Mouse (Mus musculus) cortical plate, adult 2 months (tissue): ENCODE data around the gene Fastk. TPM values are rescaled to one million over a fixed set of nuclear protein-coding genes. Genes with fewer than 3 reads are reported as not detected.

Source experiments
- H3K27ac ChIP-seq: fragments of 200-500 bp; 2 replicates; pipeline ENCODE4 v1.5.1; 2012; ENCODE audit warnings: low read length, control low read depth, inconsistent platforms; ENCODE audit not compliant: insufficient read depth
- H3K4me1 ChIP-seq: fragments of 200-500 bp; 2 replicates; pipeline ENCODE4 v1.6.1; 2011; ENCODE audit warnings: low read length; ENCODE audit not compliant: control insufficient read depth, insufficient read depth
- H3K4me3 ChIP-seq: fragments of 200-500 bp; 2 replicates; pipeline ENCODE4 v1.5.1; 2011; ENCODE audit warnings: mild to moderate bottlenecking, low read length, control low read depth; ENCODE audit not compliant: insufficient read depth
- CTCF ChIP-seq: fragments of 200-500 bp; IDR thresholded peaks from 2 replicates; pipeline ENCODE4 v1.5.1; 2011; ENCODE audit warnings: mild to moderate bottlenecking, control low read depth, low read length; ENCODE audit not compliant: insufficient read depth; ENCODE audit errors: extremely low read depth
- POLR2A ChIP-seq: fragments of 200-500 bp; IDR thresholded peaks from 2 replicates; pipeline ENCODE4 v1.6.1; 2011; ENCODE audit warnings: mild to moderate bottlenecking, low read length, control low read depth; ENCODE audit not compliant: insufficient read depth; ENCODE audit errors: extremely low read depth
- polyA plus RNA-seq: library from polyadenylated mRNA; depleted of rRNA; stranded (reverse); fragments of >200 nt; gene quantifications from 2 replicates; pipeline ENCODE4 v1.2.3, GENCODE M21; 2012; rRNA removed

Fastk gene
- polyA plus RNA-seq = 237 and 255 TPM in 2 replicates

DNA sequence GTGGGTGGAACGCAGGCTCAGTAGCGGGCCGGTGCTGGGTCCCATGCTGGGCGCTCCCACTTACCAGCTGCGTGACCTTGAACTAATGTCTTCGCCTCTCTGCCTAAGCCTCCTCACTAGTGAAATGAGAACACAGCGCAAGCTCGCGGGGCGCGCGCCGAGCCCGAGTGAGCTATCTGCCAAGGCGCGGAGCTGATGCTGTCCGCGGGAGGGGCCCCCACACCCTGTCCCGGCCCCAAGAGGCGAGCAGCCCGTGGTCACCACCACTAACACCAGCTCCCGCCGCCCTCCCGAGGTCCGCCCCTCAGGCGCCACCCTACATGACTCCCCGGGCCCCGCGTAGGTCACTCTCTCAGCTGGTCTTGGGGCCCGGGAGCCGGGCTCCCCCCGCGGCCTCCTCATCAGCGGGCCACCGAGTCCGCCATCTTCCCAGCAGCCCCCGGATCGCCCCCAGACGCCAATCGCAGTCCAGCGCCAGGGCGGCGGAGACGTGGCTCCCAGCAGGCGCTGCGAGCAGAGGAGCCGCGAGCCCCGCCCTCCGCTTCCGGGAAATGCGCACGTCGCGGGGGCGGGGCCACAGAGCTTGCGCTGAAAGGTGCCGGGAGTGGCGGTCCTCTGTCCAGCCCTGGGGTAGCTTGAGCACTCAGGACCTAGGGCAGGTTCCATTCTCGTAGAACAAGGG, at the start of gene Fastk:
TSS of gene Fastk (minus strand) at position 542 of the 682 bp plus-strand sequence.
- Histone ChIP-seq H3K27ac (peak within 1 kb of the TSS; percentile 87), H3K4me1 (peaks cover 3% of the 10 kb centered on the region; the same call in 1 of the 2 replicates), H3K4me3 (peak within 1 kb of the TSS; percentile 81)
- TF ChIP-seq CTCF = no peak
- TF ChIP-seq POLR2A = peak; percentile 78; the same call in 1 of the 2 replicates

DNA sequence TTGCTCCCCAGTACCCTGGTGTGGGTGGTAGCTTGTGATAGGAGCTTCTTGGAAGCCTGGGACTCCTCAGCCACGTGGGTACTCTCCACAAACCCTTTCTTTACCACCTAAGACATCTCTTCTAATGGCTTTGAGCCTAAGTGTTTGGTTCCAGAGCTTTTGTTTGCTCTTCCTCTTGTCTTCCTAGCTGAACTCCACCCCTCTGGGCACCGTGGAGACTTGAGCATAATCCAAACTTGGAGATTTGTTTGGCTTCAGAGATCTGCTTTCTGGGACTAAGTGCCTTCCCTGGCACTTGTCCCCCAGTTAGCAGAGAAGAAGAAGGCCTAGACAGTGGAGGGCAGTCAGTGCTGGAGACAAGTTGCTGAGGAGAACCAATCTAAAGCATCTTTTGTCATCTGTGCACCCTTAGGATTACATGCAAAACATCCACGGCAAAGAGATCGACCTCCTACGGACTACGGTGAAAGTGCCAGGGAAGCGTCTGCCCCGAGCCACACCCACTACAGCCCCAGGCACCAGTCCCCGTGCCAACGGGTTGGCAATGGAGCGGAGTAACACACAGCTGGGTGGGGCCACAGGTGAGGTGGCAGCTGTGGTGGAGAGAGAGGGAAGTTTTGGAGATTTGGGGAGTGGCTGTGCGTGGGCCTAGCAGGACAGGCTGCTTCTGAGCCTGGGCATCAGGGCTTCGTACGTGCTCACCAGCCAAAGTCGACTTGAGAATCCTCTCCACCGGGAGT, 47.6 kb upstream of the Fastk start:
- no peak overlapping the region for H3K27ac ChIP-seq
- no peak for TF ChIP-seq POLR2A
- TF ChIP-seq CTCF = no peak
- H3K4me3 ChIP-seq = no peak overlapping the region
- H3K4me1 ChIP-seq = peaks cover 2% of the 10 kb centered on the region; the same call in 1 of the 2 replicates

- Histone ChIP-seq H3K4me1 (peaks cover 4% of the 10 kb centered on the region), H3K4me3 (no peak overlapping the region), H3K27ac (no peak overlapping the region)
- TF ChIP-seq CTCF = no peak
- no peak for TF ChIP-seq POLR2A
Measured at GRCm38 (mm10) chr5:24490413-24490920, 45.4 kb upstream of the Fastk start.

DNA sequence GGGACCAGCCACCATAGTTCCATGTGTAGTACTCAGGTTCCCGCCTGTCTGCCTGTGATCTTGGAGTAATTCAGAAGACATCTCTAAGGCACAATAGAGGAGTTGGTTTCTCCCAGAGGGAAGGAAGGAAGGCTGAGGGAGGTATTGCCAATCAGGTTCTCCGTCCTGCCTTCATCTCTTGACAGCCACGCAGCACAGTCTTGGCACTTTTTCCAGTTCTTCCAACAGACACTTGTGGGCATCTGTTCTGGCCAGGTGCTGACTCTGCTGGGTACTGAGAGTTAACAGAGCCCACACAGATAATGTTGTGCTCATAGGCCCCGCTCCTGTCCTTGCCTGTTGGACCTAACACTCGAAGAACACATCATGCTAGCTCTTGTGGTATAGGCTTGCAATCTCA, 41.7 kb upstream of the Fastk start:
- TF ChIP-seq POLR2A (no peak), CTCF (no peak)
- Histone ChIP-seq H3K4me3 (no peak overlapping the region), H3K27ac (no peak overlapping the region), H3K4me1 (peaks cover 11% of the 10 kb centered on the region)

DNA sequence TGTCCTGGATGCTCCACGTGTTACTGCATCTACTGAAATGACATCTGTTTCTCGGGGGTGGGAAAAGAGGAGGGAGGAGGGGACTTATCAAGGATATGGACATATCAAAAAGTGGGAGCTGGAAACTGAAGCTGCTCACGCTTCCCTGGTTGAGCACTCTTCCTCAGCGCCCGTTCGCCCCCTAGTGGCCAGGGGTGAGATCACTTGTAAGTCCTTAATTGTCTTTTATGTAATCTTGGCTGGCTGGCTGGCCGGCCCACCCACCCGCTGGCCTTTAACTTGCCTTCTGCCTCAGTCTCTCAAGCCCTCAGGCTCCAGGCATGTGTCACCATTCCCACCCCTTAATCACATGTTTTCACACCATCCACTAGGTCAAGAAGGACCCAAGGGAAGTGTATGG, 41.0 kb upstream of the Fastk start:
- Histone ChIP-seq H3K4me1 (peaks cover 11% of the 10 kb centered on the region), H3K27ac (no peak overlapping the region), H3K4me3 (no peak overlapping the region)
- TF ChIP-seq POLR2A = no peak
- TF ChIP-seq CTCF = peak; percentile 91

DNA sequence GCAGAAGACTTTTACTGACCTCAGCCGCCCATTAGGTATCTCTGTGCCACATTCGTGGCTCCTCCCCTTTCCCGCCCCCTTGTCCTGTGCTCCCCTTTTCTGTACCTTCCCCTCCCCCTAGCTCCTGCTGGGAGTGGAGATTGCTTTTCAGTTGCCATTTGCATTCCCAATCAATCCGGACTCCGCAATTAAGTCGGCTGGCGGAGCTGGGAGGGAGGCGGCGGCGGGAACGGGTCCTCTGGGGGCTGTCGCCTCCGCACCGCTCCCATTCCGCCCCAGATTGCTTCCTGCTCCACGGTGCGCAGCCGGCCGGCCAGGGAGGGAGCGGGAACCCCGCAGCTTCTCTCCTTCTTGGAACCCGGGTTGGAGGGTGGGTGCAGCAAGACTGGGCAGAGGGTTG, 39.9 kb upstream of the Fastk start:
- Histone ChIP-seq H3K27ac (no peak overlapping the region), H3K4me3 (no peak overlapping the region), H3K4me1 (peaks cover 11% of the 10 kb centered on the region)
- TF ChIP-seq CTCF (no peak), POLR2A (no peak)

DNA sequence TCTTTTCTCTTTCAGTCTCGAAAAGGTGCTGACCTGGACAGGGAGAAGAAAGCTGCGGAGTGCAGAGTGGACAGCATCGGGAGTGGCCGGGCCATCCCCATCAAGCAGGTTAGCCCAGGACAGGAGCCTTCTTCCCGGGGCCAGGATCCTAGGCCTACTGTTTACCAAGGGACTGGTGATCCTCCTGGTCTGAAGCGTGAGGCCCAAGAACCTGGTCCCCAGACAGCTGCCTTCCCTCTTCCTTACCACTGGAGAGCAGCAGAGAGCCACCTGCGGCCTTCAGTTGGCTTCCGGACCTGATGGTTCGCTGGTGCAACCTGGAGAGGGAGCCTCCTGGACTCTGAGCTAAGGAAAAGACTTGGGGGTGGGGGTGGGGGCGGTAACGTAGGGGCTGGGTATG, 38.2 kb upstream of the Fastk start:
- Histone ChIP-seq H3K4me1 (peaks cover 11% of the 10 kb centered on the region), H3K27ac (no peak overlapping the region), H3K4me3 (no peak overlapping the region)
- TF ChIP-seq POLR2A (no peak), CTCF (peak; percentile 72)

GRCm38 (mm10) chr5:24482247-24483079, 37.4 kb upstream of the Fastk start:
- H3K4me1 ChIP-seq = peaks cover 11% of the 10 kb centered on the region
- no peak for TF ChIP-seq CTCF
- no peak for TF ChIP-seq POLR2A
- H3K27ac ChIP-seq = no peak overlapping the region
- H3K4me3 ChIP-seq = no peak overlapping the region

DNA sequence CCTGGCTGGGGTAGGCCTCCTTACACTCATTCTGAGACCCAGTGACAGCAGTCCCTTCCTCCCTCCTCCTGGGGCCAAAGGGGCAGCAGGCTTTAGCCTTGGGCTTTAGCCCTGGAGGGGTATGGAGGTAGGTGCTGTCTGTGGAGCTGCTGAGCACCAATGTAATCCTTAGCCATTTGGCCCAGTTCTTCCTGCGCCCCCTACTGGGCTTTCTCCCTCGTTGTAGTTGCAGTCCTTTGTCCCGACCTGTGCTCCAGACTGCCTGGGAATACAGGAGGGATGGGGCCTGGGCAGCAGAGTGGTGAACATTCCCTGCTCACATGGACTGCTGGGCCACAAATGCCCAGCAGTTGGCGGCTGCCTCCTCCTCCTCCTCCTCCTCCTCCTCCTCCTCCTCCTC, 36.6 kb upstream of the Fastk start:
- H3K4me1 ChIP-seq = peaks cover 11% of the 10 kb centered on the region
- no peak for TF ChIP-seq POLR2A
- TF ChIP-seq CTCF = peak; percentile 62
- peak overlapping the region; percentile 30; the same call in 1 of the 2 replicates for H3K27ac ChIP-seq
- no peak overlapping the region for H3K4me3 ChIP-seq

DNA sequence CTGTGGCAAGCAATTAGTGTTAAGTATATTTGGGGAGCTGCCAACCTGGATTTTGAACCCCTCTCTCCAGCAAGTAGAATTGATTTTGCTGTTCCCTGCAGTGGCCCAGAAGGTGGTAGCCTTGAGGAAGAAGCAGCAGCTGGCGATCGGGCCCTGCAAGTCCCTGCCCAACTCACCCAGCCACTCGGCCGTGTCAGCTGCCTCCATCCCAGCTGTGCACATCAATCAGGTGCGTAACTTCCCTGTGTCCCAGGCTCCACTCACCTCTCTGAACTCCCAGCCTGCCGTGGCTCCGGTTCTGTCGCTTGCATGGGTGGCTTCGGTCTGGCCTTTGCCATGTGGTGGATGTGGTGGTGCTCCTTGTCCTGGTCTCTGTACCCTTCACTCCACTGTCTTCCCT, 32.8 kb upstream of the Fastk start:
- H3K4me1 ChIP-seq = peaks cover 8% of the 10 kb centered on the region; the same call in 1 of the 2 replicates
- TF ChIP-seq POLR2A = no peak
- TF ChIP-seq CTCF = no peak
- H3K27ac ChIP-seq = no peak overlapping the region
- H3K4me3 ChIP-seq = no peak overlapping the region
